In genomic region chr6:99521038-99521640, GRCm38 (mm10) we compare ENCODE assay signal across 8 mouse cellular contexts. TPM values are rescaled to one million over a fixed set of nuclear protein-coding genes. Genes with fewer than 3 reads are reported as not detected.
A peak's percentile ranks its signal among the peaks of the same experiment; 100 is the strongest.
DNase-seq lines count a peak whose midpoint lies in the region; ATAC-seq and TF ChIP-seq lines count a peak whose summit lies in the region.

No protein-coding gene starts in this region.

- no peaks in the 10 kb centered on the region for H3K9me3 ChIP-seq in liver, embryonic 11.5 days (ENCODE audit: control insufficient read depth, low read length)
- H3K9me3 ChIP-seq in stomach, postnatal 0 days (ENCODE audit: control insufficient read depth, low read length), result no peaks in the 10 kb centered on the region

- no peak for TF ChIP-seq EP300 in stomach, postnatal 0 days (optimal IDR thresholded peaks at IDR 0.05)

- no peak for TF ChIP-seq CTCF in left cerebral cortex, adult 2 months (IDR thresholded peaks at IDR 0.05)
- no peak for TF ChIP-seq CTCF in kidney, adult 2 months (conservative IDR thresholded peaks at IDR 0.05; ENCODE audit: insufficient read depth, insufficient read length, low read depth, low read length)
- TF ChIP-seq CTCF in stomach, postnatal 0 days (IDR thresholded peaks at IDR 0.05; ENCODE audit: low read depth), result no peak

- H3K27me3 ChIP-seq in kidney, adult 2 months (replicated peaks; ENCODE audit: control insufficient read depth, insufficient read depth, low read length), result no peaks in the 10 kb centered on the region
- no peaks in the 10 kb centered on the region for H3K27me3 ChIP-seq in liver, embryonic 11.5 days (replicated peaks; ENCODE audit: control insufficient read depth, insufficient read depth, low read length)
- no peaks in the 10 kb centered on the region for H3K27me3 ChIP-seq in myocyte (ENCODE audit: control insufficient read depth, insufficient read depth, insufficient read length)
- H3K27me3 ChIP-seq in stomach, postnatal 0 days (ENCODE audit: control insufficient read depth, insufficient read depth, low read length), result no peaks in the 10 kb centered on the region

- H3K4me2 ChIP-seq in liver, embryonic 11.5 days, result peak overlapping the region; percentile 99
- H3K4me2 ChIP-seq in myocyte (ENCODE audit: low read depth), result peak overlapping the region; percentile 76
- peak overlapping the region; percentile 53 for H3K4me2 ChIP-seq in stomach, postnatal 0 days (replicated peaks; ENCODE audit: low read depth)

- peak; percentile 49 to 54 for DNase-seq in left cerebral cortex, adult 2 months (ENCODE audit: extremely low spot score in 1 of 2, low spot score in 2 of 2)
- DNase-seq in left cerebral cortex, adult 9 months (ENCODE audit: low spot score in 2 of 2), result no peak
- DNase-seq in embryo, embryonic 10.5 days (ENCODE audit: low spot score), result peak; percentile 84
- DNase-seq in heart, adult 18-20 months, result peak; percentile 80
- peak; percentile 61 for DNase-seq in kidney, adult 2 months
- peak; percentile 73 for DNase-seq in liver, embryonic 11.5 days (ENCODE audit: low spot score)
- DNase-seq in stomach, postnatal 0 days (ENCODE audit: low spot score), result peak; percentile 91

- peaks cover 9% of the 10 kb centered on the region for H3K79me2 ChIP-seq in myocyte (ENCODE audit: control insufficient read depth, insufficient read depth)

- TF ChIP-seq POLR2A in kidney, adult 2 months (IDR thresholded peaks at IDR 0.05; ENCODE audit: low read depth, low read length), result no peak
- TF ChIP-seq POLR2A in myocyte (IDR thresholded peaks at IDR 0.05; ENCODE audit: insufficient read length, low read depth), result peak; percentile 71

- peak overlapping the region; percentile 99 for H3K27ac ChIP-seq in left cerebral cortex, adult 2 months
- H3K27ac ChIP-seq in kidney, adult 2 months (ENCODE audit: insufficient read depth, low read depth, low read length), result peak overlapping the region; percentile 79; the same call in 1 of the 2 replicates
- H3K27ac ChIP-seq in liver, embryonic 11.5 days (ENCODE audit: low read depth, low read length), result peak overlapping the region; percentile 98
- H3K27ac ChIP-seq in stomach, postnatal 0 days (replicated peaks), result peak overlapping the region; percentile 100

- H3K36me3 ChIP-seq in kidney, adult 2 months (ENCODE audit: control insufficient read depth, insufficient read depth, low read length), result no peaks in the 10 kb centered on the region
- no peaks in the 10 kb centered on the region for H3K36me3 ChIP-seq in liver, embryonic 11.5 days (ENCODE audit: control insufficient read depth, insufficient read depth, low read length)
- H3K36me3 ChIP-seq in myocyte (ENCODE audit: control insufficient read depth, insufficient read depth), result peaks cover 4% of the 10 kb centered on the region
- no peaks in the 10 kb centered on the region for H3K36me3 ChIP-seq in stomach, postnatal 0 days (ENCODE audit: control insufficient read depth, insufficient read depth, low read length)

- no peaks in the 10 kb centered on the region for H3K4me1 ChIP-seq in kidney, adult 2 months (ENCODE audit: control insufficient read depth, insufficient read depth, low read length)
- H3K4me1 ChIP-seq in liver, embryonic 11.5 days (replicated peaks; ENCODE audit: control insufficient read depth, insufficient read depth, low read length), result 0 out of 2 replicates have a peak, but pooled peaks cover 3% of the 10 kb centered on the region
- H3K4me1 ChIP-seq in stomach, postnatal 0 days (replicated peaks; ENCODE audit: control insufficient read depth, insufficient read depth), result no peaks in the 10 kb centered on the region

- ATAC-seq in liver, embryonic 11.5 days (replicated peaks; ENCODE audit: low FRiP score), result peak; percentile 40
- peak; percentile 85 for ATAC-seq in stomach, postnatal 0 days (ENCODE audit: low FRiP score, low TSS enrichment)

- under 1% methylated on average over 49 of the region's 54 CpGs for WGBS in kidney, adult 2 months
- WGBS in liver, embryonic 11.5 days, result under 1% methylated on average over 53 of the region's 54 CpGs
- WGBS in stomach, postnatal 0 days, result under 1% methylated on average over 53 of the region's 54 CpGs

- H3K4me3 ChIP-seq in left cerebral cortex, adult 2 months, result peak overlapping the region; percentile 92
- peak overlapping the region; percentile 97 for H3K4me3 ChIP-seq in kidney, adult 2 months (ENCODE audit: insufficient read depth, low read depth, low read length)
- peak overlapping the region; percentile 85 for H3K4me3 ChIP-seq in liver, embryonic 11.5 days (ENCODE audit: low read depth, low read length)
- peak overlapping the region; percentile 86 for H3K4me3 ChIP-seq in myocyte
- peak overlapping the region; percentile 97 for H3K4me3 ChIP-seq in stomach, postnatal 0 days (ENCODE audit: low read depth, low read length)

- H3K9ac ChIP-seq in liver, embryonic 11.5 days (ENCODE audit: low read depth, low read length), result peak overlapping the region; percentile 93
- peak overlapping the region; percentile 98 for H3K9ac ChIP-seq in stomach, postnatal 0 days (ENCODE audit: low read length)

- peak overlapping the region; percentile 88 for H3ac ChIP-seq in myocyte (ENCODE audit: control insufficient read depth, insufficient read length)

- intact Hi-C loops in left cerebral cortex, adult 2 months (cut with DNase I), result loop anchor here (5.0 to 10.0 kb wide), 7 partner anchors 79 to 576 kb away; no protein-coding TSS in a partner anchor

TF ChIP-seq in myocyte, 11 proteins besides CTCF, POLR2A, EP300 and RAD21:
- TF ChIP-seq TCF3 (IDR thresholded peaks at IDR 0.05; ENCODE audit: insufficient read length, low read depth), result no peak
- no peak for TF ChIP-seq MAX (IDR thresholded peaks at IDR 0.05; ENCODE audit: low read depth)
- no peak for TF ChIP-seq REST (IDR thresholded peaks at IDR 0.05; ENCODE audit: insufficient read depth, insufficient read length)
- no peak for TF ChIP-seq E2F4 (IDR thresholded peaks at IDR 0.05; ENCODE audit: insufficient read depth)
- TF ChIP-seq MYOG (IDR thresholded peaks at IDR 0.05; ENCODE audit: control insufficient read depth in 1 of 3, insufficient read depth in 1 of 3, insufficient read length in 2 of 3, low read depth in 2 of 3), result peak in 2 of 3 experiments; percentile 51 to 58
- peak in 2 of 3 experiments; percentile 40 to 76 for TF ChIP-seq MYOD1 (IDR thresholded peaks at IDR 0.05; ENCODE audit: control insufficient read depth in 1 of 3, insufficient read length in 2 of 3, low read depth in 2 of 3)
- peak; percentile 62 for TF ChIP-seq POLR2AphosphoS2 (IDR thresholded peaks at IDR 0.05; ENCODE audit: insufficient read length, low read depth)
- no peak for TF ChIP-seq SRF (IDR thresholded peaks at IDR 0.05; ENCODE audit: control insufficient read depth, insufficient read length, low read depth)
- no peak for TF ChIP-seq USF1 (IDR thresholded peaks at IDR 0.05; ENCODE audit: low read depth)

RNA-seq across cellular contexts. Expression of gene Foxp1, which starts 1.4 kb away (rescaled TPM):
- total RNA-seq in left cerebral cortex, adult 2 months (2021), result 100 to 1,000 TPM; 133 to 139 TPM
- 10 to 100 TPM; 29.4 to 32.8 TPM for total RNA-seq in heart, adult 18-20 months (2021)
- 28.2 and 32.8 TPM in 2 replicates for polyA plus RNA-seq in kidney, adult 2 months (2012; rRNA removed)
- 62.1 and 67.8 TPM in 2 replicates for polyA plus RNA-seq in liver, embryonic 11.5 days (2014; fragmentation: Nextera tagmentation; extraction: Ambion mirVana)
- polyA plus RNA-seq in myocyte (2012; fragmentation: generic; extraction: Trizol), result 17.7 TPM
- 68.9 and 74.5 TPM in 2 replicates for polyA plus RNA-seq in stomach, postnatal 0 days (2015; fragmentation: Nextera tagmentation; extraction: Ambion mirVana)

Comparison
In these comparisons a context has a peak if more than half of its experiments do, and no peak if none do; other contexts are left out.
1. DNase-seq: peak in left cerebral cortex, adult 2 months (2 of 2), embryo, embryonic 10.5 days (single experiment), heart, adult 18-20 months (2 of 2), kidney, adult 2 months (single experiment), liver, embryonic 11.5 days (single experiment) and stomach, postnatal 0 days (single experiment); none in left cerebral cortex, adult 9 months (0 of 2).
2. Peak in every context shown above with its lines, with median percentiles within 50 percentile points of each other: H3K27ac ChIP-seq, H3K4me3 ChIP-seq and H3K4me2 ChIP-seq.